Mouse (Mus musculus) brain, embryonic 14.5 days (tissue): ENCODE measurements around the gene Gm49388.

ENCODE experiments used
- CTCF ChIP-seq: fragments of 200-500 bp; IDR thresholded peaks from 2 replicates; pipeline ENCODE4 v1.5.1; 2012; ENCODE audit warnings: inconsistent platforms, mild to moderate bottlenecking, moderate library complexity, borderline replicate concordance; ENCODE audit not compliant: insufficient read depth, insufficient read length; ENCODE audit errors: extremely low read depth
- POLR2A ChIP-seq: fragments of 200-500 bp; IDR thresholded peaks from 2 replicates; pipeline ENCODE4 v1.6.1; 2012; ENCODE audit warnings: mild to moderate bottlenecking, inconsistent platforms, borderline replicate concordance; ENCODE audit not compliant: poor library complexity, insufficient read depth, insufficient read length, severe bottlenecking; ENCODE audit errors: extremely low read depth

- TF ChIP-seq CTCF: no peak
- no peak for TF ChIP-seq POLR2A
Measured at GRCm38 (mm10) chr7:127797076-127797845, 11.9 kb downstream of the Gm49388 start.
